16 mouse cellular contexts compared by ENCODE assay signal in the genomic region with DNA sequence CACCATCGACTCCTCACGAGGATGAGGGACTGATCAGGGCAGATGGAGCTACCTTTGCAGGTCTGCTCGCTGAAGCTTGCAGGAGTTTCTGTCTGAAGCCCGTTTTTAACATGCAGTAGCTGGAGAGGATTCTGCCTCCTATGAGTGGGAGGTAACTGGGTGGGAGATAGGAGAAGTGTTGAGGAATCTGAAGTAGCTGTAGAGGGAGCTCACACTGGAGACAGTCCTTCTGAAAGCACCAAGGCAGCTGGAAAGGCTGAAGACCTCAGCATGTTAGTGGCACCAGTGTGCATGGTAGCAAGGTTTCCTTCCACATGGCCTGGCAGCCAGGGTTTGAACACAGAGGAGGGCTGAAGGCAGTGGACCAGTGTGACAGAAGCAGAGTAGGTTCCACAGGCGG.
"Had no signal": no experiment of that assay in that cellular context is flagged by ENCODE, and none has a peak within 500 bp of the region (broad histone marks: within the 10 kb centered on the region; RNA-seq: fewer than 3 reads in every experiment).

No protein-coding gene starts in this region.

- DNase-seq: retina, postnatal 1 day; right cerebral cortex, adult 18-20 months; right cerebral cortex, postnatal 14 days; right cerebral cortex, postnatal 25 days; right cerebral cortex, postnatal 4 days; spleen, adult 18-20 months; thymus, adult 18-20 months; thymus, adult 2 months; thymus, postnatal 14 days; thymus, postnatal 25 days; thymus, postnatal 36 days; thymus, postnatal 4 days had no signal

- H3K27ac ChIP-seq: neural tube, embryonic 13.5 days; neural tube, embryonic 15.5 days; stomach, embryonic 15.5 days; stomach, postnatal 0 days had no signal

- H3K4me3 ChIP-seq: neural tube, embryonic 13.5 days; neural tube, embryonic 15.5 days; stomach, embryonic 15.5 days had no signal

- H3K27me3 ChIP-seq: neural tube, embryonic 13.5 days; neural tube, embryonic 15.5 days; stomach, embryonic 15.5 days had no signal

- H3K4me1 ChIP-seq: neural tube, embryonic 13.5 days; neural tube, embryonic 15.5 days; stomach, embryonic 15.5 days had no signal

- H3K9me3 ChIP-seq: neural tube, embryonic 13.5 days; neural tube, embryonic 15.5 days; stomach, embryonic 15.5 days had no signal

- H3K36me3 ChIP-seq: neural tube, embryonic 13.5 days; neural tube, embryonic 15.5 days; stomach, embryonic 15.5 days had no signal
